Mouse (Mus musculus): ENCODE measurements around the gene Zdhhc5. TPM values are rescaled to one million over a fixed set of nuclear protein-coding genes. Genes with fewer than 3 reads are reported as not detected.

Gene Zdhhc5
- polyA plus RNA-seq, 1 experiment from 2014 or later: 13.4 TPM

- H3K4me3 ChIP-seq (ENCODE audit: low read depth, low read length): no peak overlapping the region
- no peaks in the 10 kb centered on the region for H3K27me3 ChIP-seq (ENCODE audit: insufficient read depth, low read length)
- H3K4me2 ChIP-seq (ENCODE audit: low read depth, low read length): no peak overlapping the region
- no peak overlapping the region for H3K27ac ChIP-seq (ENCODE audit: low read depth)
- ATAC-seq (peak; percentile 57), DNase-seq (peak; percentile 35)
- H3K4me1 ChIP-seq (ENCODE audit: insufficient read depth): peaks cover 6% of the 10 kb centered on the region; the same call in 1 of the 2 replicates
- WGBS (ENCODE audit: insufficient replicate concordance): 1% methylated on average over 2 of the region's 2 CpGs
- no peaks in the 10 kb centered on the region for H3K9me3 ChIP-seq (ENCODE audit: low read length)
- H3K36me3 ChIP-seq (replicated peaks; ENCODE audit: insufficient read depth, low read length): no peaks in the 10 kb centered on the region
- no peak overlapping the region for H3K9ac ChIP-seq (replicated peaks)
- peak; percentile 92 for TF ChIP-seq CTCF (IDR thresholded peaks at IDR 0.05; ENCODE audit: low read depth)
- TF ChIP-seq EP300 (IDR thresholded peaks at IDR 0.05; ENCODE audit: low read depth): no peak
Observed at GRCm38 (mm10) chr2:84758542-84759127, 43.7 kb upstream of the Zdhhc5 start.

DNA sequence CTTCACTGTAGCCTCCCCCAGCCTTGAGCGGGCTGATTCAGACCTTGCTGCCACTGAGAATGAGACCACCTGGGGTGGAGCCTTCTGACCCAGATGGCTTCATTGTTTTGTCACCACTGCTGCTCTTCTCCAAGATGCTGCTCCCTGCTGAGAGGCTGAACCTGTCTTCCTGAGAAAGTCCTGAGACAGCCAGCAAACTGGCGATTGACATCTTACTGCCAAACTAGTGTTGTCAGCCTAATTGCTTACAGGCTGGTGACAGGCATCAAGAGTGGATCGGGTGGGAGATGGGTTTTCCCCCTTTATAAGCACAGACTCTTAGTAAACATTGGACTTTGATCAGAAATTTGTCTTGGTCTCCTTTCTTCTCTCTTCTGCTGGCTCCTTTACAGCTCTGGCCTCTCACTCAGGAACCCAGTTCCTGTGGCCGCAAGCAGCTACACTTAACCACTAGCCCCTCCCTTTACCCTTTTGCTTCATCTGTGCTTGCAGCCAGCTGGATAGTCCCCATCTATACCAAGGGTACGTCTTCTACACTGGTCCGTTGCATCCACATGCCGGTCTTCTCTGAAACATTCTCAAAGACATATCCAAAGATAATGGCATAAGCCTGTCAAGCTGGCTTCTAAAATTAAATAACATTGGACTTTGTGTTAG is 42.2 kb upstream of the Zdhhc5 start:
- Histone ChIP-seq H3K9ac (replicated peaks) (no peak overlapping the region), H3K4me3 (ENCODE audit: low read depth, low read length) (no peak overlapping the region), H3K27ac (ENCODE audit: low read depth) (no peak overlapping the region), H3K4me1 (ENCODE audit: insufficient read depth) (0 out of 2 replicates have a peak, but pooled peaks cover 3% of the 10 kb centered on the region), H3K4me2 (ENCODE audit: low read depth, low read length) (no peak overlapping the region), H3K27me3 (ENCODE audit: insufficient read depth, low read length) (no peaks in the 10 kb centered on the region), H3K9me3 (ENCODE audit: low read length) (no peaks in the 10 kb centered on the region), H3K36me3 (replicated peaks; ENCODE audit: insufficient read depth, low read length) (no peaks in the 10 kb centered on the region)
- DNase-seq: no peak
- ATAC-seq: no peak
- TF ChIP-seq CTCF (IDR thresholded peaks at IDR 0.05; ENCODE audit: low read depth) (no peak), EP300 (IDR thresholded peaks at IDR 0.05; ENCODE audit: low read depth) (no peak)
- WGBS (ENCODE audit: insufficient replicate concordance): 67% methylated on average over 7 of the region's 7 CpGs

DNA sequence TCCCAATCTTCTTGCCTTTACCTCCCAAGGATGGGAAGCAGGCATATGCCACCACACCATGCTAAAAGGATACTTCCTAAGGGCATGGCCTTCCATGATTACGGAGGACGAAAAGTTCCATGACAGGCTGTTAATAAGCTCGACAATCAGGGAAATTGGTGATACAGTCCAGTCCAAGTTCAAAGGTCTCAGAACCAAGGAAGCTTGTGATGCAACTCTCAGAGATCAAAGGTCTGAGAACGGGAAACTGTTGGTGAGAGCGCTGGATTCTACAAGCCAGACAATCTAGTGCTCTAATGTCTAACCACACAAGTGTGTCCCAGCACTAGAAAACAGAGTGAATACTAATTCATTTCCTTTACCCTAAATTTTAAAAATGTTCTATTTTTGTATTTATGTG is 41.3 kb upstream of the Zdhhc5 start:
- no peaks in the 10 kb centered on the region for H3K36me3 ChIP-seq (replicated peaks; ENCODE audit: insufficient read depth, low read length)
- H3K9me3 ChIP-seq (ENCODE audit: low read length): no peaks in the 10 kb centered on the region
- whole genome bisulfite sequencing (ENCODE audit: insufficient replicate concordance): 56% methylated on average over 5 of the region's 5 CpGs
- peak; percentile 73 for ATAC-seq
- TF ChIP-seq EP300 (IDR thresholded peaks at IDR 0.05; ENCODE audit: low read depth): peak; percentile 57; the same call in 1 of the 2 replicates
- TF ChIP-seq CTCF (IDR thresholded peaks at IDR 0.05; ENCODE audit: low read depth): no peak
- H3K4me1 ChIP-seq (ENCODE audit: insufficient read depth): 0 out of 2 replicates have a peak, but pooled peaks cover 3% of the 10 kb centered on the region
- peak; percentile 28 for DNase-seq
- no peaks in the 10 kb centered on the region for H3K27me3 ChIP-seq (ENCODE audit: insufficient read depth, low read length)
- no peak overlapping the region; the same call in 1 of the 2 replicates for H3K9ac ChIP-seq (replicated peaks)
- peak overlapping the region; percentile 66 for H3K27ac ChIP-seq (ENCODE audit: low read depth)
- H3K4me3 ChIP-seq (ENCODE audit: low read depth, low read length): no peak overlapping the region
- no peak overlapping the region for H3K4me2 ChIP-seq (ENCODE audit: low read depth, low read length)

GRCm38 (mm10) chr2:84750115-84750514 is 35.1 kb upstream of the Zdhhc5 start:
- no peaks in the 10 kb centered on the region for H3K36me3 ChIP-seq (replicated peaks; ENCODE audit: insufficient read depth, low read length)
- no peaks in the 10 kb centered on the region for H3K9me3 ChIP-seq (ENCODE audit: low read length)
- H3K27ac ChIP-seq (ENCODE audit: low read depth): no peak overlapping the region
- no peak for TF ChIP-seq EP300 (IDR thresholded peaks at IDR 0.05; ENCODE audit: low read depth)
- TF ChIP-seq CTCF (IDR thresholded peaks at IDR 0.05; ENCODE audit: low read depth): no peak
- no peak for DNase-seq
- ATAC-seq: no peak
- H3K9ac ChIP-seq (replicated peaks): no peak overlapping the region
- H3K4me3 ChIP-seq (ENCODE audit: low read depth, low read length): no peak overlapping the region
- H3K27me3 ChIP-seq (ENCODE audit: insufficient read depth, low read length): peaks cover 4% of the 10 kb centered on the region; the same call in 1 of the 2 replicates
- WGBS (ENCODE audit: insufficient replicate concordance): 53% methylated on average over 6 of the region's 6 CpGs
- H3K4me2 ChIP-seq (ENCODE audit: low read depth, low read length): no peak overlapping the region
- no peaks in the 10 kb centered on the region for H3K4me1 ChIP-seq (ENCODE audit: insufficient read depth)

GRCm38 (mm10) chr2:84744126-84744525 is 29.1 kb upstream of the Zdhhc5 start:
- H3K36me3 ChIP-seq (replicated peaks; ENCODE audit: insufficient read depth, low read length): peaks cover 6% of the 10 kb centered on the region
- TF ChIP-seq CTCF (IDR thresholded peaks at IDR 0.05; ENCODE audit: low read depth) (no peak), EP300 (IDR thresholded peaks at IDR 0.05; ENCODE audit: low read depth) (no peak)
- H3K4me1 ChIP-seq (ENCODE audit: insufficient read depth): peaks cover 20% of the 10 kb centered on the region
- 12% methylated on average over 10 of the region's 10 CpGs for WGBS (ENCODE audit: insufficient replicate concordance)
- H3K27ac ChIP-seq (ENCODE audit: low read depth): peak overlapping the region; percentile 83
- DNase-seq (no peak), ATAC-seq (peak; percentile 4; the same call in 1 of the 2 replicates)
- peak overlapping the region; percentile 92 for H3K4me2 ChIP-seq (ENCODE audit: low read depth, low read length)
- peaks cover 7% of the 10 kb centered on the region; the same call in 1 of the 2 replicates for H3K27me3 ChIP-seq (ENCODE audit: insufficient read depth, low read length)
- peak overlapping the region; percentile 76 for H3K4me3 ChIP-seq (ENCODE audit: low read depth, low read length)
- H3K9me3 ChIP-seq (ENCODE audit: low read length): no peaks in the 10 kb centered on the region
- peak overlapping the region; percentile 86 for H3K9ac ChIP-seq (replicated peaks)

- peaks cover 25% of the 10 kb centered on the region for H3K4me1 ChIP-seq (ENCODE audit: insufficient read depth)
- H3K9ac ChIP-seq (replicated peaks): peak within 1 kb of the TSS; percentile 86
- peaks cover 7% of the 10 kb centered on the region; the same call in 1 of the 2 replicates for H3K27me3 ChIP-seq (ENCODE audit: insufficient read depth, low read length)
- H3K27ac ChIP-seq (ENCODE audit: low read depth): peak within 1 kb of the TSS; percentile 83
- no peaks in the 10 kb centered on the region for H3K9me3 ChIP-seq (ENCODE audit: low read length)
- ATAC-seq (peak; percentile 85), DNase-seq (peak; percentile 74)
- H3K36me3 ChIP-seq (replicated peaks; ENCODE audit: insufficient read depth, low read length): peaks cover 12% of the 10 kb centered on the region
- peak within 1 kb of the TSS; percentile 76 for H3K4me3 ChIP-seq (ENCODE audit: low read depth, low read length)
- WGBS (ENCODE audit: insufficient replicate concordance): 0% methylated on average over 24 of the region's 25 CpGs
- H3K4me2 ChIP-seq (ENCODE audit: low read depth, low read length): peak within 1 kb of the TSS; percentile 92
- TF ChIP-seq EP300 (IDR thresholded peaks at IDR 0.05; ENCODE audit: low read depth) (no peak), CTCF (IDR thresholded peaks at IDR 0.05; ENCODE audit: low read depth) (no peak)
Observed at GRCm38 (mm10) chr2:84743561-84743960, 28.6 kb upstream of the Zdhhc5 start, which contains the start of gene Gm19426. TSS of gene Gm19426 (minus strand) at chr2:84743655.

Measured in liver, postnatal 0 days (tissue).